Mouse (Mus musculus) neural tube, embryonic 15.5 days (tissue): ENCODE measurements around the gene Nadk2. TPM values are rescaled to one million over a fixed set of nuclear protein-coding genes. Genes with fewer than 3 reads are reported as not detected.

ENCODE experiments used
- ATAC-seq: fragments of 200-750 bp; cut with Nextera tagmentation; 2 replicates; pipeline ENCODE4 v1.8.0; 2017; ENCODE audit warnings: mild to moderate bottlenecking, moderate TSS enrichment, moderate library complexity; ENCODE audit not compliant: low FRiP score
- H3K27ac ChIP-seq: fragments of 300-500 bp; sonication (generic); replicated peaks from 2 replicates; pipeline ENCODE4 v1.5.1; 2015; ENCODE audit warnings: mild to moderate bottlenecking, inconsistent platforms
- H3K27me3 ChIP-seq: fragments of 300-500 bp; sonication (generic); replicated peaks from 2 replicates; pipeline ENCODE4 v1.6.1; 2015; ENCODE audit warnings: inconsistent platforms
- H3K36me3 ChIP-seq: fragments of 300-500 bp; sonication (generic); 2 replicates; pipeline ENCODE4 v1.6.1; 2015; ENCODE audit warnings: inconsistent platforms
- H3K4me1 ChIP-seq: fragments of 300-500 bp; sonication (generic); 2 replicates; pipeline ENCODE4 v1.6.1; 2015; ENCODE audit warnings: inconsistent platforms
- H3K4me2 ChIP-seq: fragments of 300-500 bp; sonication (generic); 2 replicates; pipeline ENCODE4 v1.6.1; 2015; ENCODE audit warnings: inconsistent platforms, mild to moderate bottlenecking, moderate library complexity
- H3K4me3 ChIP-seq: fragments of 300-500 bp; sonication (generic); replicated peaks from 2 replicates; pipeline ENCODE4 v1.5.1; 2015; ENCODE audit warnings: mild to moderate bottlenecking, inconsistent platforms
- H3K9ac ChIP-seq: fragments of 300-500 bp; sonication (generic); replicated peaks from 2 replicates; pipeline ENCODE4 v1.6.1; 2015; ENCODE audit warnings: mild to moderate bottlenecking, inconsistent platforms
- H3K9me3 ChIP-seq: fragments of 300-500 bp; sonication (generic); replicated peaks from 2 replicates; pipeline ENCODE4 v1.6.1; 2016; ENCODE audit warnings: inconsistent platforms
- WGBS: fragments of 180-500 bp; shearing (Covaris S2); methylation state at CpG from one replicate; pipeline ENCODE4 v1.1.7; 2015; ENCODE audit warnings: mixed read lengths; 5-methylcytosine and 5-hydroxymethylcytosine counted together
- polyA plus RNA-seq: library from polyadenylated mRNA; unstranded; fragments of >200 nt; fragmentation: Nextera tagmentation; extraction: Ambion mirVana; gene quantifications from 2 replicates; pipeline ENCODE4 v1.2.1, GENCODE M21; 2015

Nadk2 gene
- polyA plus RNA-seq, 1 experiment from 2014 or later: 26.9 TPM

- H3K4me1 ChIP-seq: peaks cover 48% of the 10 kb centered on the region
- no peak overlapping the region for H3K27ac ChIP-seq
- no peaks in the 10 kb centered on the region for H3K27me3 ChIP-seq
- no peaks in the 10 kb centered on the region for H3K9me3 ChIP-seq
- H3K4me3 ChIP-seq: no peak overlapping the region
- no peak overlapping the region for H3K4me2 ChIP-seq
- H3K9ac ChIP-seq: no peak overlapping the region
- 23% methylated on average over 4 of the region's 4 CpGs for WGBS
- ATAC-seq: no peak
- H3K36me3 ChIP-seq: no peaks in the 10 kb centered on the region
Observed at GRCm38 (mm10) chr15:9074671-9075070, 3.6 kb downstream of the Nadk2 start.

- Histone ChIP-seq H3K27ac (no peak overlapping the region), H3K4me1 (peaks cover 39% of the 10 kb centered on the region), H3K36me3 (no peaks in the 10 kb centered on the region), H3K4me3 (no peak overlapping the region), H3K9me3 (no peaks in the 10 kb centered on the region), H3K27me3 (no peaks in the 10 kb centered on the region), H3K4me2 (no peak overlapping the region), H3K9ac (no peak overlapping the region)
- 71% methylated on average over 14 of the region's 14 CpGs for WGBS
- ATAC-seq: no peak
Observed at GRCm38 (mm10) chr15:9075608-9076200, 4.6 kb downstream of the Nadk2 start.

DNA sequence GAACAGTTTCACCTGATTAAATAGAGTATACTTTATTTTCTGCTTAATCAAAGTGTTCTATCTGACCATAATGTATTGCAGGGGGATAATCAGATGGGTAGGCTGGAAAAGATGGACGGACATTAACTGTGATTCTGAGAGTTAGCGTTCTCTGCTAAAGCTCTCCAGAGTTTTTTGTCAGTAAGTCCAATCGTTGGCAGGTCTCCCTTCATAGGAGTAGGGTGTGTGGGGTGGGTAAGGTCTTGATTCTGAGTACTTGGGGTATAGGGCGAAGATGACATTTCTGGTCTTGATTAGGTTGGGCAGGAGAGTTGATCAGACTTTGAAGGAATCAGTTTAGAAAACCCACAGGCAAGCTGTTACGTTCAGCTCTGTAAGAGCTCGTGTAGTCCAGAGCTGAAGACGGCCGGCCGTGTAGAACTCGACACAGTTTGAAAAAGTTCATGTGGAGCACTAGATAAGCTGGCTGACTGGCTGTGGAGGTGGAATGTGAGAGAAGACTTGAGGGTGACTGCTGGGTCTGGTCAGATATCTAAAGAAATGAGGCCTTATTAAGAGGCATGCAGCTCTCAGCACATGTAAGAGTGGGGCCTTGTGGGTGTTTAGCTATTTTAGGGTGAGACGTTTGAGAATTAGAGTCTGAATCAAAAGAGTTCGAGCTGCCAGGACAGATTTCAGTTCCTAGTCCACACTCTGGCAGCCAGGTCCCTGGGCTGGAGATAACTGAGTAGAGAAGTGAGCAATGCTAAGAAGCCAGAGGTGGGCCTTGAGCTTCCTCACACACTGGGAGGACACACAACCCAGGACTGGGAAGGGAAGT lies 7.6 kb downstream of the Nadk2 start:
- ATAC-seq: no peak
- WGBS: 84% methylated on average over 12 of the region's 12 CpGs
- Histone ChIP-seq H3K4me2 (no peak overlapping the region), H3K27me3 (no peaks in the 10 kb centered on the region), H3K9ac (no peak overlapping the region), H3K4me3 (no peak overlapping the region), H3K36me3 (no peaks in the 10 kb centered on the region), H3K9me3 (no peaks in the 10 kb centered on the region), H3K4me1 (peaks cover 25% of the 10 kb centered on the region), H3K27ac (no peak overlapping the region)

GRCm38 (mm10) chr15:9079626-9080025 lies 8.6 kb downstream of the Nadk2 start:
- Histone ChIP-seq H3K4me1 (peaks cover 19% of the 10 kb centered on the region), H3K4me3 (no peak overlapping the region), H3K27ac (no peak overlapping the region), H3K9ac (no peak overlapping the region), H3K9me3 (no peaks in the 10 kb centered on the region), H3K27me3 (no peaks in the 10 kb centered on the region), H3K4me2 (no peak overlapping the region), H3K36me3 (no peaks in the 10 kb centered on the region)
- 61% methylated on average over 5 of the region's 5 CpGs for WGBS
- ATAC-seq: no peak

GRCm38 (mm10) chr15:9080206-9080605 lies 9.1 kb downstream of the Nadk2 start:
- no peak overlapping the region for H3K27ac ChIP-seq
- no peaks in the 10 kb centered on the region for H3K9me3 ChIP-seq
- H3K4me3 ChIP-seq: no peak overlapping the region
- H3K4me2 ChIP-seq: no peak overlapping the region
- 80% methylated on average over 4 of the region's 4 CpGs for WGBS
- no peaks in the 10 kb centered on the region for H3K27me3 ChIP-seq
- H3K9ac ChIP-seq: no peak overlapping the region
- H3K36me3 ChIP-seq: no peaks in the 10 kb centered on the region
- H3K4me1 ChIP-seq: peaks cover 13% of the 10 kb centered on the region
- ATAC-seq: no peak

DNA sequence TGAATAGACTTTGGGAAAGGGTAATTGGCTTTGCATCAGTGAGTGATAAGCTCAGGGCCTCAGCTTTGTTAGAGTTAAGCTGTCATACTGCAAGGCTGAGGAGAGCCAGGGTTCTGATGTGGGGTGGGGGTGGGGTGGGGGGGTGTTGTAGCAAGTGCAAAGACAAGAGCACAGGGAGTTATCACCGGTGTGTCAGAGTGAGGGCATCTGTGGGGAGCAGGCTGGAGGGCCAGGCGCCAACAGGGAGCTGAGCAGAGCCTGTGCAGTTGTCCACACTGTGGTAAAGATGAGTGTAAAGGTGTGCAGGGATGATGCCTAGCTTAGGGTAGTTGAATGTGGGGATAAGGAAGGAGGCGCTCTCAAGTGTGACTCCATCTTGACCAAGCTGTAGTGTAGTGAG lies 10.2 kb downstream of the Nadk2 start:
- no peak for ATAC-seq
- WGBS: 92% methylated on average over 3 of the region's 3 CpGs
- H3K4me2 ChIP-seq: no peak overlapping the region

DNA sequence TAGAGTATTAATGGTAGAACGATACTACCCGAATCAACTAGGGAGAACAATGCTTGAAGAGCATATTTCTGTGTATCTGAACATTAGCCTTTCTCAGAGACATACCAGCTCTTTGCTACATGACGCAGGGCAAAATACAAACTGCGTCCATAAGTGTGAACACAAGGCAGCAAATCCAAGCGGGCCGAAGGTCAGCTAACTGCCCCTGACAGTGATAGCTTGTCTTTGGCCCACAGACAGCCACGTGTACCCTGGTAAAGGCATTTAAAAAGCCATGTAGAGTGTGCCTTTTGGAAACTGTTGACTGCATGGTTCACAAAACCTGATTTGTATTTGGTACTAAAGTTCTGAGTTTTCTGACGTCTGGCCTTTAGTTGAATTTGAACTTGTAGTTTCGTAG lies 11.7 kb downstream of the Nadk2 start:
- H3K9me3 ChIP-seq: no peaks in the 10 kb centered on the region
- 89% methylated on average over 9 of the region's 9 CpGs for WGBS
- H3K4me3 ChIP-seq: no peak overlapping the region
- no peak for ATAC-seq
- H3K36me3 ChIP-seq: peaks cover 8% of the 10 kb centered on the region; the same call in 1 of the 2 replicates
- H3K27me3 ChIP-seq: no peaks in the 10 kb centered on the region
- no peak overlapping the region for H3K27ac ChIP-seq
- H3K4me2 ChIP-seq: no peak overlapping the region
- peaks cover 3% of the 10 kb centered on the region; the same call in 1 of the 2 replicates for H3K4me1 ChIP-seq
- no peak overlapping the region for H3K9ac ChIP-seq

More for the DNA sequence above, 10.2 kb downstream of the Nadk2 start:
- H3K27me3 ChIP-seq: no peaks in the 10 kb centered on the region
- H3K4me3 ChIP-seq: no peak overlapping the region
- no peak overlapping the region for H3K27ac ChIP-seq
- peaks cover 6% of the 10 kb centered on the region; the same call in 1 of the 2 replicates for H3K36me3 ChIP-seq
- H3K4me1 ChIP-seq: peaks cover 3% of the 10 kb centered on the region; the same call in 1 of the 2 replicates
- H3K9me3 ChIP-seq: no peaks in the 10 kb centered on the region
- H3K9ac ChIP-seq: no peak overlapping the region

DNA sequence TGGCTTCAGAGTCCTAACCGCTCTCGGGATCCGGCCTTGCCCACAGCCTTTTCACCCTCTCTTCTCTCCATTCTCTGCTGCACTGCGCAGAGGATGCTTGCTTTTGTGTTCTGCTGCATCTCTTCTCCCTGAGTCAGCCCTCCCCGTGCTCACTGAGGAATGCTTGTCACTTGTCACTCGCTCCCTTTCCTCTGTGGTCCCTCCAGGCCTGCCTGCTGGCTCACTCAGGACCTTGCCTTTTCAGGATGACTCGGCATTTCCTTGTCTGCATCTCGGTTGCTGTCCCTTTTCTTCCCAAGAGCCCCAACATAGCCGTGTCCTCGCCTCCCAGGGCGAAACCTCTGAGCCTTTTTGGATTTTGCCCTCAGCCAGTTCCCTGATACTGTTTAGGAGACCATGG lies 15.8 kb downstream of the Nadk2 start:
- no peak overlapping the region for H3K4me2 ChIP-seq
- no peaks in the 10 kb centered on the region for H3K27me3 ChIP-seq
- H3K4me1 ChIP-seq: no peaks in the 10 kb centered on the region
- H3K9ac ChIP-seq: no peak overlapping the region
- H3K36me3 ChIP-seq: peaks cover 11% of the 10 kb centered on the region; the same call in 1 of the 2 replicates
- H3K27ac ChIP-seq: no peak overlapping the region
- WGBS: 75% methylated on average over 11 of the region's 11 CpGs
- H3K9me3 ChIP-seq: no peaks in the 10 kb centered on the region
- no peak overlapping the region for H3K4me3 ChIP-seq
- no peak for ATAC-seq

DNA sequence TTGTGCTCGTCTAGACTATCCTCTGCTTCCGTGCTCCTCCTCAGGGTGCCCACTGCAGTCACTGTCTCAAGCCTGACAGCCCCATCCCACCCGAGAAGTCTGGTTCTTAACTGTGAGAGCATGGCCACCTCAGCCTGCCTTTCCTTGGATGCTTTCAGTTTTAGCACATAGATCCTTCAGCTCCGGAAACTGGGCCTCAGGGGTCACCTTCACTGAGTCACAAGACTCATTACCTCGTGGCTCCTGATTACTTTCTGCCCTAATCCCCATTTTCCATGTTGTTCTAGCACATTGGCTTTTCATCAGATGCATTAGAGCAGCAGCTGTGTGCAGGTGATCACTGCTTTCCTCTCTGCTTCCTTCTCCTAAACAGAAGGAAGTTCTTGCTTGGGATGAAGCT lies 16.4 kb downstream of the Nadk2 start:
- Histone ChIP-seq H3K27me3 (no peaks in the 10 kb centered on the region), H3K4me3 (no peak overlapping the region), H3K9ac (no peak overlapping the region), H3K36me3 (peaks cover 12% of the 10 kb centered on the region; the same call in 1 of the 2 replicates), H3K9me3 (no peaks in the 10 kb centered on the region), H3K27ac (no peak overlapping the region), H3K4me1 (no peaks in the 10 kb centered on the region), H3K4me2 (no peak overlapping the region)
- WGBS: 92% methylated on average over 5 of the region's 5 CpGs
- no peak for ATAC-seq

- WGBS: 84% methylated on average over 17 of the region's 17 CpGs
Observed at GRCm38 (mm10) chr15:9087895-9088682, 17.0 kb downstream of the Nadk2 start.

GRCm38 (mm10) chr15:9088683-9089072 lies 17.6 kb downstream of the Nadk2 start:
- no peak for ATAC-seq
- Histone ChIP-seq H3K4me2 (no peak overlapping the region), H3K36me3 (peaks cover 23% of the 10 kb centered on the region), H3K4me1 (no peaks in the 10 kb centered on the region), H3K27ac (no peak overlapping the region), H3K9ac (no peak overlapping the region), H3K27me3 (no peaks in the 10 kb centered on the region), H3K9me3 (no peaks in the 10 kb centered on the region), H3K4me3 (no peak overlapping the region)
- WGBS: 65% methylated on average over 8 of the region's 8 CpGs

More at GRCm38 (mm10) chr15:9087895-9088682, 17.0 kb downstream of the Nadk2 start:
- Histone ChIP-seq H3K4me3 (no peak overlapping the region), H3K9me3 (no peaks in the 10 kb centered on the region), H3K36me3 (peaks cover 18% of the 10 kb centered on the region), H3K4me2 (no peak overlapping the region), H3K27ac (no peak overlapping the region), H3K4me1 (no peaks in the 10 kb centered on the region), H3K27me3 (no peaks in the 10 kb centered on the region), H3K9ac (no peak overlapping the region)
- ATAC-seq: no peak
